Mouse (Mus musculus): Measurements from ENCODE around the gene Krtap16-1.

Krtap16-1 gene

DNA sequence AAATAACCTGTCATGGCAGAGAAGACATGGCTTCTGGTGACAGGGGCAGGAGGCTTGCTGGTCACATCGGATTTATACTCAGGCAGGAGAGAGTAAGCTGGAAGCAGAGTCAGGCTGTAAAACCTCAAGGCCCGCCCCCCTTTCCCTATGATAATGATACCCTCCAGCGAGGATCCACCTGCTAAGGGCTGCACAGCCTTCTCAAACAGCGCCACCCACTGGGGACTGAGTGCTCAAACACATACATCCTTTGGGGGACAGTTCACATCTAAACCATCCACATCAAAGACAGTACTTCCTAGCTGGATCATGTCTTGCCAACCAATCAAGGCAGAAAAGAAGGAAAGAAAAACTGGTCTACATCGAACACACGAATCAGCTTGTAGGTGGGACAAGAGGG lies 22.2 kb downstream of the Krtap16-1 start:
- DNase-seq (ENCODE audit: low read depth, low spot score), result no peak

DNA sequence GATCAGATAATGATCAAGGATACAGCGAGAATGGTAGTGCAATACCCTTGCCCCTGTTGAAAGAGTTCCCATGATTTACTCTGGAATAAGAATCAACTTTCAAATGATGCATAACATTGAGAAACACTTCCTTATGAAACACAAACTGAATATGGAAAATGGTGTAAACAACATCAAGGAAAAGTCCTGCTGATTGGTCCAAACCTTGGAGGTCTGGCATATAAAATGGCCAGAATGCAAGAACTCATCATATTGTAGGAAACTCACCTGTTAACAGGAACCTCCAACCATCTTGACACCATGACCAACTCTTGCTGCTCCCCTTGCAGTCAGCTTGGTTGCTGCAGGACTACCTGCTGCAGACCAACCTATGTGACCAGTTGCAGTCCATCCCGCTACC lies 38.2 kb downstream of the Krtap16-1 start, which contains the start of gene Krtap9-5:
Krtap9-5 (plus strand) TSS at position 301 of the 400 bp plus-strand sequence.
- DNase-seq (ENCODE audit: low read depth, low spot score), result no peak

DNA sequence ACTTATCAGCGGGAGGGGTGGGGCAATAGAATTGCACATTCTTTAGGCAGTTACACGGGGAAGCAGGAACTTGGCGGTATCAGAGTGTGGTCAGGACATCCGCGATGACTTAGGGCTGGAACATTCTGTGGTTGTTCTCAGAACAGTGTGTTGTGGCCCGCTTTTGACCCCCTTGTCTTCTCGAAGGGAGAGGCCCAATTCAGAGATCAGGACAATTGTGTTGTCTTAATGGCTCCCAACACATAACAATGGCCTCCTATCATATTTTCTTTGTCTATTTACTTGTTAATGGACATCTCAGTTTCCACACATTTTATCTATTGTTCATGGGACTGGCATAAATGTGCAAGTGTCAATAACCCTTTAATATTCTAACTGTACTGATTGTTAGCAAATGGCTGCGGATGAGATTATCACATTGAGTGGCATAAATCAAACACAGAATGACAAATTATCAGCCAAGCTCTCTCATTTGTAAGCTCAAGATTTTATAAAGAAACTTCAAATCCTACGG lies 48.6 kb downstream of the Krtap16-1 start:
- DNase-seq (ENCODE audit: low read depth, low spot score), result no peak

DNA sequence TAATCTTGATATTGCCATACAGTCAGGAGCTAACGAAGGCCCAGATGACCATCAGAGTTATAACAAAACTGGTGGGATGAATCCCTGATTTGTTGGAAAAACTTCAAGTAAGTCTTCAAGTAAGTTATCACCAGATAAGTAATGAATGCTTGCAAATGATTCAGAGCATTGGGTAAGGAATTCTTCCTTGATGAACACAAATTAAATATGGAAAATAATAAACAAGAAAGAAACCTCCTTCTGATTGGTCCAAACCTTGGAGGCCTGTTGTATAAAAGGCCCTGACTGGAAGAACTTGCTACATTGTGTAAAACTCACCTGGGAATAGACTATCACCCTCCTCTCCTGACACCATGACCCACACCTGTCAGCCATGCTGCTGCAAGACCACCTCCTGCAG lies 50.4 kb downstream of the Krtap16-1 start, which contains the start of gene Krtap31-2:
Krtap31-2 (plus strand) TSS at position 301 of the 400 bp plus-strand sequence.
- DNase-seq (ENCODE audit: low read depth, low spot score), result no peak

Measured in retina, adult 2 months (tissue).